Mouse (Mus musculus): ENCODE data around the gene Fndc10. TPM values are rescaled to one million over a fixed set of nuclear protein-coding genes. Genes with fewer than 3 reads are reported as not detected.
"Not testable (repeated sequence)": the region's sequence is repeated elsewhere in the genome, so short reads cannot be mapped to it uniquely, and the experiment has no call there.

The Fndc10 gene
- polyA plus RNA-seq, 1 experiment from 2014 or later = 11.1 TPM

GRCm38 (mm10) chr4:155656214-155656751 lies 37.9 kb upstream of the Fndc10 start:
- H3K4me3 ChIP-seq = no peak overlapping the region
- no peak for ATAC-seq (ENCODE audit: insufficient number of reproducible peaks, low FRiP score, low TSS enrichment, low read depth)
- 91% methylated on average over 13 of the region's 13 CpGs for WGBS
- H3K36me3 ChIP-seq = peaks cover 56% of the 10 kb centered on the region
- peaks cover 52% of the 10 kb centered on the region for H3K27me3 ChIP-seq
- H3K4me2 ChIP-seq = no peak overlapping the region
- H3K9me3 ChIP-seq = no peaks in the 10 kb centered on the region
- H3K27ac ChIP-seq = no peak overlapping the region
- peaks cover 43% of the 10 kb centered on the region for H3K4me1 ChIP-seq
- H3K9ac ChIP-seq = no peak overlapping the region

- ATAC-seq (ENCODE audit: insufficient number of reproducible peaks, low FRiP score, low TSS enrichment, low read depth) = no peak
- peaks cover 55% of the 10 kb centered on the region for H3K36me3 ChIP-seq
Measured at GRCm38 (mm10) chr4:155658961-155659360, 35.2 kb upstream of the Fndc10 start.

GRCm38 (mm10) chr4:155660641-155661040 lies 33.5 kb upstream of the Fndc10 start:
- ATAC-seq (ENCODE audit: insufficient number of reproducible peaks, low FRiP score, low TSS enrichment, low read depth) = no peak
- WGBS = 85% methylated on average over 12 of the region's 12 CpGs
- H3K36me3 ChIP-seq = peaks cover 70% of the 10 kb centered on the region
- peaks cover 10% of the 10 kb centered on the region for H3K27me3 ChIP-seq
- no peak overlapping the region for H3K27ac ChIP-seq
- H3K4me2 ChIP-seq = no peak overlapping the region
- H3K9me3 ChIP-seq = no peaks in the 10 kb centered on the region
- no peak overlapping the region for H3K9ac ChIP-seq
- no peak overlapping the region for H3K4me3 ChIP-seq
- H3K4me1 ChIP-seq = 0 out of 2 replicates have a peak, but pooled peaks cover under 1% of the 10 kb centered on the region

More at GRCm38 (mm10) chr4:155658961-155659360, 35.2 kb upstream of the Fndc10 start:
- Histone ChIP-seq H3K27ac (no peak overlapping the region), H3K4me2 (no peak overlapping the region), H3K4me3 (no peak overlapping the region), H3K9me3 (no peaks in the 10 kb centered on the region), H3K27me3 (peaks cover 27% of the 10 kb centered on the region), H3K9ac (no peak overlapping the region), H3K4me1 (peaks cover 17% of the 10 kb centered on the region)
- 93% methylated on average over 10 of the region's 10 CpGs for WGBS

- Histone ChIP-seq H3K27me3 (no peaks in the 10 kb centered on the region), H3K27ac (no peak overlapping the region), H3K4me2 (no peak overlapping the region), H3K36me3 (peaks cover 30% of the 10 kb centered on the region), H3K4me1 (peaks cover 12% of the 10 kb centered on the region), H3K9ac (no peak overlapping the region), H3K4me3 (no peak overlapping the region), H3K9me3 (no peaks in the 10 kb centered on the region)
- ATAC-seq (ENCODE audit: insufficient number of reproducible peaks, low FRiP score, low TSS enrichment, low read depth) = no peak
Measured at GRCm38 (mm10) chr4:155666903-155667302, 27.2 kb upstream of the Fndc10 start.

- Histone ChIP-seq H3K4me2 (peak within 1 kb of the TSS; percentile 73), H3K9me3 (no peaks in the 10 kb centered on the region), H3K27ac (peak within 1 kb of the TSS; percentile 80), H3K4me1 (peaks cover 12% of the 10 kb centered on the region), H3K36me3 (peaks cover 24% of the 10 kb centered on the region), H3K4me3 (peak within 1 kb of the TSS; percentile 66), H3K9ac (peak within 1 kb of the TSS; percentile 65), H3K27me3 (no peaks in the 10 kb centered on the region)
- WGBS = under 1% methylated on average over 73 of the region's 73 CpGs
- peak; percentile 99 for ATAC-seq (ENCODE audit: insufficient number of reproducible peaks, low FRiP score, low TSS enrichment, low read depth)
Measured at GRCm38 (mm10) chr4:155668689-155669597, 25.2 kb upstream of the Fndc10 start, which contains the start of gene Mib2. Mib2 (minus strand) TSS chr4:155669198.

GRCm38 (mm10) chr4:155669598-155670075 lies 24.5 kb upstream of the Fndc10 start:
- peak overlapping the region; percentile 73 for H3K4me2 ChIP-seq
- H3K9ac ChIP-seq = peak overlapping the region; percentile 26; the same call in 1 of the 2 replicates
- ATAC-seq (ENCODE audit: insufficient number of reproducible peaks, low FRiP score, low TSS enrichment, low read depth) = no peak
- H3K4me3 ChIP-seq = peak overlapping the region; percentile 66
- H3K36me3 ChIP-seq = peaks cover 18% of the 10 kb centered on the region
- 1% methylated on average over 8 of the region's 8 CpGs for WGBS
- no peaks in the 10 kb centered on the region for H3K9me3 ChIP-seq
- peak overlapping the region; percentile 80 for H3K27ac ChIP-seq
- peaks cover 12% of the 10 kb centered on the region for H3K4me1 ChIP-seq
- no peaks in the 10 kb centered on the region for H3K27me3 ChIP-seq

- H3K4me2 ChIP-seq; H3K4me3 ChIP-seq; ATAC-seq (ENCODE audit: insufficient number of reproducible peaks, low FRiP score, low TSS enrichment, low read depth); H3K27me3 ChIP-seq; H3K9me3 ChIP-seq; H3K27ac ChIP-seq; H3K9ac ChIP-seq: not testable (repeated sequence)
- H3K4me1 ChIP-seq = peaks cover 12% of the 10 kb centered on the region
- H3K36me3 ChIP-seq = peaks cover 12% of the 10 kb centered on the region
- 63% methylated on average over 4 of the region's 4 CpGs for WGBS
Measured at GRCm38 (mm10) chr4:155670236-155670635, 23.9 kb upstream of the Fndc10 start.

- no peak overlapping the region for H3K9ac ChIP-seq
- peaks cover 10% of the 10 kb centered on the region for H3K4me1 ChIP-seq
- H3K4me3 ChIP-seq = no peak overlapping the region
- ATAC-seq (ENCODE audit: insufficient number of reproducible peaks, low FRiP score, low TSS enrichment, low read depth) = no peak
- no peak overlapping the region for H3K4me2 ChIP-seq
- no peaks in the 10 kb centered on the region for H3K9me3 ChIP-seq
- H3K36me3 ChIP-seq = no peaks in the 10 kb centered on the region
- no peaks in the 10 kb centered on the region for H3K27me3 ChIP-seq
- 47% methylated on average over 2 of the region's 2 CpGs for whole genome bisulfite sequencing
- no peak overlapping the region for H3K27ac ChIP-seq
Measured at GRCm38 (mm10) chr4:155672082-155672481, 22.1 kb upstream of the Fndc10 start.

GRCm38 (mm10) chr4:155675991-155676390 lies 18.2 kb upstream of the Fndc10 start:
- H3K27me3 ChIP-seq = no peaks in the 10 kb centered on the region
- 78% methylated on average over 2 of the region's 2 CpGs for WGBS
- no peak overlapping the region for H3K27ac ChIP-seq
- no peak overlapping the region for H3K4me2 ChIP-seq
- H3K9ac ChIP-seq = no peak overlapping the region
- no peaks in the 10 kb centered on the region for H3K9me3 ChIP-seq
- ATAC-seq (ENCODE audit: insufficient number of reproducible peaks, low FRiP score, low TSS enrichment, low read depth) = no peak
- no peaks in the 10 kb centered on the region for H3K36me3 ChIP-seq
- H3K4me3 ChIP-seq = no peak overlapping the region
- H3K4me1 ChIP-seq = no peaks in the 10 kb centered on the region

GRCm38 (mm10) chr4:155683670-155684277 lies 10.4 kb upstream of the Fndc10 start:
- H3K27me3 ChIP-seq; H3K36me3 ChIP-seq; H3K4me2 ChIP-seq; H3K4me3 ChIP-seq; H3K9me3 ChIP-seq; H3K4me1 ChIP-seq; H3K9ac ChIP-seq; H3K27ac ChIP-seq; ATAC-seq (ENCODE audit: insufficient number of reproducible peaks, low FRiP score, low TSS enrichment, low read depth): not testable (repeated sequence)
- 86% methylated on average over 16 of the region's 19 CpGs for WGBS

- H3K4me2 ChIP-seq; H3K9ac ChIP-seq; ATAC-seq (ENCODE audit: insufficient number of reproducible peaks, low FRiP score, low TSS enrichment, low read depth); H3K27ac ChIP-seq; H3K27me3 ChIP-seq; H3K9me3 ChIP-seq; H3K4me3 ChIP-seq; H3K36me3 ChIP-seq; H3K4me1 ChIP-seq: not testable (repeated sequence)
- WGBS = 82% methylated on average over 4 of the region's 4 CpGs
Measured at GRCm38 (mm10) chr4:155687764-155688163, 6.4 kb upstream of the Fndc10 start.

Measured in limb, embryonic 15.5 days (tissue).